Mouse (Mus musculus): ENCODE measurements around the gene Ntn5.

DNA sequence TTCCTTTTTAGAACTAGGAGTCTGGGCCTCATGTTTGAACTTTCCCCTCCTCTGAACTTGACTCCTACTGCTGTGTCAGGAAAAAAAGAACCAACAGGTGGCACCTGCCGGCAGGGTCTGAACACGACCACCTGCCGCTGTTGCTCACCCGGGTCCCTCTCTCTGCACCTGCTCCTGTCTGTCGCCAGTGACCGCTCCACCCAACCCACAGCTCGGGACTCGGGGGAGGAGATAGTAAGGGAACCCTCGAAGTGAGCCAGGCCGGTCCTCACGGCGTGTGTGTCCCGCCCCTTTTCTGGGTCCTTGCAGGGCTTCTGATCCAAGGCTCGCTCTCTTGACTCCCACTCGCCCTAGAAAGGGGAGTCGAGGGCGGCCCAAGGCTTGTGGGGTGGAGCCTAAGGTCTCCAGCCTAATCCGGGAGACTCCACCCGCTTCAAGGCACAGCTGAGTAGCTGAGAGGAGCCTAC is 44.2 kb upstream of the Ntn5 start, which contains the start of gene Mamstr:
- TF ChIP-seq CHD2 (IDR thresholded peaks at IDR 0.05; ENCODE audit: low read length): no peak
- TF ChIP-seq ZKSCAN1 (IDR thresholded peaks at IDR 0.05; ENCODE audit: borderline replicate concordance, low read depth, low read length): no peak
- TF ChIP-seq CTCF (conservative IDR thresholded peaks at IDR 0.05 in 1 of 2, IDR thresholded peaks at IDR 0.05 in 1 of 2; ENCODE audit: low read depth in 2 of 2, low read length in 2 of 2): peak in 1 of 2 experiments; percentile 1; a peak in 1 of 4 replicates
- no peak for TF ChIP-seq RAD21 (IDR thresholded peaks at IDR 0.05; ENCODE audit: low read depth, low read length)
- no peak for TF ChIP-seq POLR2A (IDR thresholded peaks at IDR 0.05; ENCODE audit: low read depth, low read length)
- TF ChIP-seq USF1 (IDR thresholded peaks at IDR 0.05; ENCODE audit: low read depth, low read length): no peak

Measured in CH12.LX (cell line).